Mouse (Mus musculus) intestine, embryonic 15.5 days (tissue): ENCODE data around the gene Il12rb1. TPM values are rescaled to one million over a fixed set of nuclear protein-coding genes. Genes with fewer than 3 reads are reported as not detected.

Experiments used
- ATAC-seq: fragments of 200-750 bp; cut with Nextera tagmentation; 2 replicates; pipeline ENCODE4 v1.8.0; 2017; ENCODE audit warnings: moderate TSS enrichment, moderate library complexity
- H3K27ac ChIP-seq: fragments of 300-500 bp; sonication (generic); 2 replicates; pipeline ENCODE4 v1.5.1; 2015; ENCODE audit warnings: mild to moderate bottlenecking, inconsistent platforms
- H3K27me3 ChIP-seq: fragments of 300-500 bp; sonication (generic); replicated peaks from 2 replicates; pipeline ENCODE4 v1.6.1; 2015; ENCODE audit warnings: inconsistent platforms
- H3K36me3 ChIP-seq: fragments of 300-500 bp; sonication (generic); 2 replicates; pipeline ENCODE4 v1.6.1; 2015; ENCODE audit warnings: inconsistent platforms
- H3K4me1 ChIP-seq: fragments of 300-500 bp; sonication (generic); replicated peaks from 2 replicates; pipeline ENCODE4 v1.6.1; 2015; ENCODE audit warnings: inconsistent platforms
- H3K4me2 ChIP-seq: fragments of 300-500 bp; sonication (generic); replicated peaks from 2 replicates; pipeline ENCODE4 v1.6.1; 2015; ENCODE audit warnings: mild to moderate bottlenecking, inconsistent platforms
- H3K4me3 ChIP-seq: fragments of 300-500 bp; sonication (generic); replicated peaks from 2 replicates; pipeline ENCODE4 v1.5.1; 2015; ENCODE audit warnings: inconsistent platforms
- H3K9ac ChIP-seq: fragments of 300-500 bp; sonication (generic); 2 replicates; pipeline ENCODE4 v1.6.1; 2015; ENCODE audit warnings: inconsistent platforms
- H3K9me3 ChIP-seq: fragments of 300-500 bp; sonication (generic); 2 replicates; pipeline ENCODE4 v1.6.1; 2016; ENCODE audit warnings: inconsistent platforms
- WGBS: fragments of 180-500 bp; shearing (Covaris S2); methylation state at CpG from one replicate; pipeline ENCODE4 v1.1.7; 2015; 5-methylcytosine and 5-hydroxymethylcytosine counted together
- polyA plus RNA-seq: library from polyadenylated mRNA; unstranded; fragments of >200 nt; fragmentation: Nextera tagmentation; extraction: Ambion mirVana; gene quantifications from 2 replicates; pipeline ENCODE4 v1.2.1, GENCODE M21; 2015

Il12rb1 gene
- polyA plus RNA-seq, 1 experiment from 2014 or later: 0.40 TPM

DNA sequence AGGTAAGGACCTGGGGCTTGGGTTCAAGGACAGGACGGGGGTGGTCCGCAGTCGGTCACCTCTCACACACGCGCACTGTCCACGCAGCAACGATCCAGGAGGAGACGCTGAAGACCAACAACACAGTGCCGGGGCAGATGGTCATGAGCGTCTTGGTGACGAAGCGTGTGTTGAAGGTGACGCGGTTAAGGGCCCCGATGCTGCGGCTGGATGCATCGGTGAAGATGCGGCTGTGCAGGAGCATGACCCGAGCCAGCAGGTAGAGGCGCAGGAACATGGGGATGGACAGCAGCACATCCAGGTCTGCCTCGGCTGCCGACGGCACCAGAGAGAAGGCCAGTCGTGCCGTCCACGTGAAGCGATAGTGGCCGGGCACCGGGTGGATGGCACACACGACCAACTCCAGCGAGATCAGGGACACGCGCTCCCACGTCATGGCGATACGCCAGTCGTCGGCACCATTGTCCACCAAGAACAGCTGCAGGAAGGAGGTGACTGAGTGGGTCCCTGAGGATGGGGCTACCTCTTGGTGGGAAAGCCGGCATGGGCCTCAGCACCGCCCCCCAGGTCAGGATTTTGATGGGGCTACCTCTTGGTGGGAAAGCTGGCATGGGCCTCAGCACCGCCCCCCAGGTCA is 44.5 kb downstream of the Il12rb1 start:
- no peaks in the 10 kb centered on the region for H3K9me3 ChIP-seq
- no peak overlapping the region for H3K27ac ChIP-seq
- no peak overlapping the region for H3K4me2 ChIP-seq
- ATAC-seq: no peak
- H3K27me3 ChIP-seq: no peaks in the 10 kb centered on the region
- no peak overlapping the region for H3K4me3 ChIP-seq
- peaks cover 18% of the 10 kb centered on the region for H3K4me1 ChIP-seq
- no peaks in the 10 kb centered on the region for H3K36me3 ChIP-seq
- no peak overlapping the region for H3K9ac ChIP-seq
- 91% methylated on average over 41 of the region's 41 CpGs for WGBS

DNA sequence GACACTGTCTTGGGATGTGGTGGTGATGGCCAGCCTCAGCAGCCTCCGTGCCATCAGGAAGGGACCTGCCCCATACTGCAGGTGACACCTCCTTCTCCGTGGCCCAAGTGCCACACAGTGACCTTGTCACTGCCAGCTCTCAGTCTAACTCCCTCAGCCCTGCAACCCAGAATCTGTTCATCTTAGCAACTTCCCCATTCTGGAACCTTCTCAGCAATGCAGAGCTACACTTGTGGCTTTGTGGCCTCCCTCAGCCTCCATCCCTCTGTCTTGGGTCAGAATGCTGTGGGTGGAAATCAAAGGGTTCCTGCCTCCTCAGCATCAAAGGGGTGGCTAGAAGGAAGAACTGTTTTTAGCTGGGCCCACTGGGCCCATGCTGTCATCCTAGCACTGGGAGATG is 45.6 kb downstream of the Il12rb1 start:
- Histone ChIP-seq H3K4me1 (peaks cover 23% of the 10 kb centered on the region), H3K4me2 (no peak overlapping the region), H3K27ac (no peak overlapping the region), H3K36me3 (no peaks in the 10 kb centered on the region), H3K4me3 (no peak overlapping the region), H3K9ac (no peak overlapping the region), H3K27me3 (no peaks in the 10 kb centered on the region), H3K9me3 (no peaks in the 10 kb centered on the region)
- ATAC-seq: no peak
- WGBS: 78% methylated on average over 2 of the region's 2 CpGs

DNA sequence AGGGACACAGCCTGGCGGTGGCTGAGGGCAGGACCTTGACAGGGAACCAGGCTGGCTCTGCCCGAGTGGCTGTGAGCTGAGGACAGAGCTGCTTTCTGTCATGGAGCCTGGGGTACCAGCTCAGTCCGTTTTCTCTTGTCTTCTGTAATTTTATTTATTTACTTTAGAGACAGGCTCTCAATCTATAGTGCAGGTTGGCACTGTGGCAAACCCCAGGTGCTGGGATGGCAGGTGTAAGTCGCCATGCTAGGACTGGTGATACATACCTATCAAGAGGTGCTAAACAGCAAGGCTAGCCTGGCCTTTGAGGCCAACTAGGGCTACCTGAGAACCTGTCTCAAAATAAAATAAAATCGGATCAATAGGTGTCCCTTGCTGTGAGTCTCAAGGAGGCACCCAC is 47.8 kb downstream of the Il12rb1 start:
- H3K27me3 ChIP-seq: no peaks in the 10 kb centered on the region
- WGBS: 63% methylated on average over 5 of the region's 5 CpGs
- H3K4me1 ChIP-seq: peaks cover 23% of the 10 kb centered on the region
- no peak overlapping the region for H3K27ac ChIP-seq
- no peaks in the 10 kb centered on the region for H3K36me3 ChIP-seq
- H3K4me2 ChIP-seq: no peak overlapping the region
- ATAC-seq: no peak
- H3K9me3 ChIP-seq: no peaks in the 10 kb centered on the region
- no peak overlapping the region for H3K9ac ChIP-seq
- no peak overlapping the region for H3K4me3 ChIP-seq

DNA sequence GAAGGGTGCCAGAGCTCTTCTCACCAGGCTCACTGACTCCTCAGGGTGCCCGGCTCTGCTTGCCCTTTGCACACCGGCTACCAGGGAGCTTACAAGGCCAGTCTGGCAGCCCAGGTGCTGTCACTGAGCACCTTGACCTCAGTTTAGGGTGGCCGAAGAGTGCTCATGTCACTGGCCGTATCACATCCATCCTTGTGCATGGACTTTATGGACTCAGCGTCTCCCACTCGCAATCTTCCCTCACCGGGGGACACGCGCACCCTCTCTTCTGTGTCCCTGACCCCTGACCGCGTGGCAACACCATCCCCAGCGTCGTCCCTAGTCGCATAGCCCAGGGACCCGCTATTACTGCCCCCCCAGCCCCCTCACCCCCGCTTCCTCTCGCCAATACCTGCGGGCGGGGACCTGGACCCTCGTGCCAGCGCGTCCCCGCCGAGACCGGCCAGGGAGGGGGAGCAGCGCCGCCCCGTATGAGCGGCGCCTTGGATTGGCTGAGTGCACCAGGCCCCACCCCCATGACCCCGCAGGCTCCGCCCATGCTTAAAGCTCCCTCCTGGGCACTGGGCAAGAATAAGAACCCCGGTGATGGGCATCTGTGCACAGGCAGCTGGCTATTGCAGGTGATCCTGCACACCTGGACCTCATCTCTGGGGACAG is 48.4 kb downstream of the Il12rb1 start:
- Histone ChIP-seq H3K27ac (no peak overlapping the region), H3K4me3 (peak overlapping the region; percentile 50), H3K27me3 (peaks cover 5% of the 10 kb centered on the region), H3K9ac (peak overlapping the region; percentile 56), H3K36me3 (no peaks in the 10 kb centered on the region), H3K4me1 (peaks cover 21% of the 10 kb centered on the region), H3K9me3 (no peaks in the 10 kb centered on the region), H3K4me2 (peak overlapping the region; percentile 92)
- 6% methylated on average over 33 of the region's 33 CpGs for WGBS
- peak; percentile 90 for ATAC-seq

DNA sequence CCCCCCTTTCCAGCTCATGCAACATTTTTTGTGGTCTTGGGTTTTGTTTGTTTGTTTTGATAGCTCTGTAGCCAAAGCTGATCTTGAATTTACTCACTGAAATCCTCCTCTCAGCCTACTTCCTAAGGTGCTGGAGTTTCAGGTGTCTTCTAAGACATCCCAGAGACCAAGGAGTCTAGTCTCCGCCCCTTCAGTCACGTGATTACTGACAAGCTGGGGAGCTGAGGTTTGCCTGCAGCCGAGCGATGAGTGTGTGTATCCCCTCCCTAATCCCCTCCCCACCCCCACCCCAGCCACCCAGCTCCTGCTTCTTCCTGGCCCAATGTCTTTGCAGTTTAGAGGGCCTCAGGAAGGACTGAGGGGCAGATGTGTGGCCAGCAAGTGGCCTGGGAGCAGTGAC is 49.3 kb downstream of the Il12rb1 start:
- Histone ChIP-seq H3K9me3 (no peaks in the 10 kb centered on the region), H3K9ac (no peak overlapping the region), H3K4me3 (no peak overlapping the region), H3K36me3 (no peaks in the 10 kb centered on the region), H3K27ac (no peak overlapping the region), H3K4me1 (peaks cover 21% of the 10 kb centered on the region), H3K4me2 (0 out of 2 replicates have a peak overlapping the region, but pooled peaks have one; percentile 92), H3K27me3 (peaks cover 13% of the 10 kb centered on the region)
- ATAC-seq: no peak
- WGBS: 16% methylated on average over 4 of the region's 4 CpGs

DNA sequence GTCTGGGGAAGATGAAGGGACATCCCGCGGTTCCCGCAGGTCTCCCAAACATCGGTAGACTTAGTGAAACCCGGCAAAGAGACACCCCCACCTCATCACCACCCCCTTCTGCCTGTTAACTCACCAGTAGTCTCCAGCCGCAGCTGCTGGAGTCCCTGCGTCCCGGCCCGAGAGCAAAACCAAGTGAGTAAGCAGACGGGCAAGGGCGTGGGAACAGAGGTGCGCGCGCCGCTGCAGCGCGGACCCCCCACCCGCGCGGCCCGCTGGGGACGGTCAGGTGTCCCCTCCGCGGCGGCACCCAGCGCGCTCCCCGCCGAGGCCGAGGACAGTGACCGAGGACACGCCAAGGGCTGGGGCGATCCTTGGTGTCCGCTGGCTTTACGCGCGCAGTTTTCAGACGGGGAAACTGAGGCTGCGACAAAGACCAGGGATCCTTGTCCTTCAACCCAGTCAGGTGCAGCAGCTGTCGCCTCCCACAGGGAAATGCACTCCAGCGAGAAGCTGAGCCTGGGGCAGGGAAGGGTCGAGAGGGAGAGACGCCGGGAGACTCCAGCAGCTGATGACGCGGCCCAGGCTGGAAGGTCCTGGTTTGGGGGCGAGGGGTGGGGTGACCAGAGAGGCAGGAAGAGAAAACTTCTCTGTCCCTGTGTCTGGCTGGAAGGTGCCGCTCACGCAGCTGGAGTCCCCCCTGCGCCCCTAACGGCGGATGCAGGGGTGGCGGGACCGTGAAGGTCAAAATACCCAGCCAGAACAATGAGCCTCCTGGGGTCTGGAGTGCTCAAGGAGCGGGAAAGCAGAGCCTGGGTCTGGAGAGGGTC is 54.8 kb downstream of the Il12rb1 start, which contains the start of gene Kcnn1:
Gene Kcnn1 (minus strand): TSS at position 435 of the 818 bp plus-strand sequence.
- ATAC-seq: no peak

DNA sequence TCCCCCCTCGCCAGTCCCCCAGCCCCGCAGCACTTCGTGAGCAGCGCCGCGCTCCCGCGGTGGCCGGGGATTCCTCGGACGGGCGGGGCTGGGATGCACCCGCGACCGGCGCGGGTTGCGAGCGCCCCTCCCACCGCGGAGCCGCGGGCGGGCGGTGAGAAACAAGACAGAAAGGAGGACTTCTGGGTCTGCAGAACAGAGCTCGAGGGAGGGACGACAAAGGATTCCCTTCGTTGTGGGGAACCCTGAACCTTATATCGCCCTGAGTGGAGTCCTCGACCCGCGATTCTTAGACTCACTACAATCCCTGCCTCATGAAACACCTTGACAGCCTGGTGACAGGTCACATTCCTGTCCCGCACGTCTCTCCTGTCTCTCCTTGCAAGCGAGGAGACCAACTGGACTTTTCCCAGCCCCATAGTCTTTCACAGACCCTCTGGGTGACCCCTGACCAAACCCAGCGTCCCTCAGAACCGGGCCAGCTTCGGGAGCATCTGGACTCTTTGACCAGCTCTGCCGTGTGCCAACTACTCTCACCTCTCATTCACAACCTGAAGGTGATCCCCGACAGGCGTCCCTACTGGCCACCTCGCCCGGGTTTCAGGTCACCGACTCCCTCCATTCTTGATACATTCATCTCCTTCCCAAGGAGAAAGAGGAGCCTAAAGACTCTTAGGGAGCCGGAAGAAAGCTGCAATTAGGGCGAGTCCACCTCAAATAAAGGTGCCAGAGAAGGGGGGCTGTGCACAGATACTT is 55.9 kb downstream of the Il12rb1 start:
- Histone ChIP-seq H3K4me1 (peaks cover 47% of the 10 kb centered on the region), H3K9me3 (no peaks in the 10 kb centered on the region), H3K9ac (peak overlapping the region; percentile 24), H3K4me2 (peak overlapping the region; percentile 87), H3K36me3 (no peaks in the 10 kb centered on the region), H3K27me3 (peaks cover 24% of the 10 kb centered on the region), H3K27ac (no peak overlapping the region), H3K4me3 (peak overlapping the region; percentile 46)
- ATAC-seq: no peak
- WGBS: 2% methylated on average over 46 of the region's 46 CpGs

More for the DNA sequence above, 54.8 kb downstream of the Il12rb1 start, which contains the start of gene Kcnn1:
- H3K9me3 ChIP-seq: no peaks in the 10 kb centered on the region
- no peak within 1 kb of the TSS for H3K27ac ChIP-seq
- no peaks in the 10 kb centered on the region for H3K36me3 ChIP-seq
- peak within 1 kb of the TSS; percentile 46 for H3K4me3 ChIP-seq
- WGBS: under 1% methylated on average over 55 of the region's 55 CpGs
- H3K4me1 ChIP-seq: peaks cover 41% of the 10 kb centered on the region
- peaks cover 24% of the 10 kb centered on the region for H3K27me3 ChIP-seq
- peak within 1 kb of the TSS; percentile 24 for H3K9ac ChIP-seq
- peak within 1 kb of the TSS; percentile 87 for H3K4me2 ChIP-seq

DNA sequence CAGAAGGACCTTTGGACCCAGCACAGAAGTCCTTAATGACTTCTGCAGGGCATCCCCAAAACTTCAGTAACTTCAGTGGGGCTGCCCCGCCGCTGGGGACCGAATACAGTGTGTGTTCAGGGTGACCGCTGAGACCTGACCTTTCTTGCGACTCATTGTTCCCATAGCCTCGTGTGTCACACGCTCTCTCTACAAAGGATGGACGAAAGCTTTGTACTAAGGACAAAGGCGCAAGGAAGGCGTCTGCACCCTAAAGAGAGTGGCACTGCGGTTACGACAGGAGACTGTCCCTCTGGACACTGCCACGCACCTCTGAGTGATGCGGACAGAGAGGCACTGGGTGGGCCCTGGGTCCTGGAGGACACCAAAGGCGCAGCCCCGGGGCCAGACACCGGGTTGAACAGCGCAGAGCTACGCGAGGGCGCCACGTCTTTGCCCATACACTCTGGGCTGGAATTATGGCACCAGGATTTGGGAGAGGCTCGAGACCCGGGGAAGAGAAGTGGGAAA is 56.5 kb downstream of the Il12rb1 start:
- peak overlapping the region; percentile 46 for H3K4me3 ChIP-seq
- H3K27me3 ChIP-seq: peaks cover 24% of the 10 kb centered on the region
- H3K9ac ChIP-seq: peak overlapping the region; percentile 24
- H3K27ac ChIP-seq: peak overlapping the region; percentile 65
- H3K9me3 ChIP-seq: no peaks in the 10 kb centered on the region
- H3K4me1 ChIP-seq: peaks cover 52% of the 10 kb centered on the region
- 3% methylated on average over 24 of the region's 24 CpGs for WGBS
- H3K4me2 ChIP-seq: peak overlapping the region; percentile 87
- no peaks in the 10 kb centered on the region for H3K36me3 ChIP-seq
- peak; percentile 11 for ATAC-seq

DNA sequence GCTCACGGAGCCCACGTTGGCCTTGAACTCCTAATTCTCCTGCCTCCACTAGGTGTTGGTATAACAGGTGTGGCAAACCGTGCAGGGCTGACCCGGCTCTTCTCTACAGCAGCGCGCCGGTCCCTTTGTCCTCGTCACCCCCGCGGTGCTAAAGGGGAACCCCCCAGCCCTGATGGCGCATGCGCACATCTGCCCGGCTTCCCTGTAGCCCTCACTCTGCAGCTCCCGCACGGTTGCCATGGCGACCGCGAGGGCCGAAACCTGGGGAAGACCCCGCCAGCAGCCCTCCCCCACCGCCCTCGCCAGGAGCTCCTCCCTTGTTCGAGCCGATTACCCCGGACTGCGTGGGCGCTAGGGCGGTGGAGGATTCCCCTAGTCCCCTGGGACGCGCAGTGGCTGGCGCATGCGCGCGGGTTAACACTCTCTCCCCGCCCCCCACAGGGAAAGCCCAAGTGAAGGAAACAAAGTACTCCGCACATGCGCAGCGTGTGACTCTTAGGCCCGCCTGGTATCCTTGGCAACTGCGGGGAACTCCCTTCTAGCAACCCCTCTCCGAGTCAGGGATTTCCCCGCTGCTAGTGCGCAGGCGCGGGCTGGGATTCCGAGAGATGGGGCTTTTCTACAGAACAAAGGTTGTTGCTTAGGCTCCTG is 57.2 kb downstream of the Il12rb1 start:
- Histone ChIP-seq H3K4me1 (peaks cover 53% of the 10 kb centered on the region), H3K9ac (peak overlapping the region; percentile 24), H3K27ac (peak overlapping the region; percentile 65), H3K36me3 (no peaks in the 10 kb centered on the region), H3K27me3 (peaks cover 24% of the 10 kb centered on the region), H3K4me2 (peak overlapping the region; percentile 87), H3K4me3 (peak overlapping the region; percentile 46), H3K9me3 (no peaks in the 10 kb centered on the region)
- peak; percentile 91 for ATAC-seq
- under 1% methylated on average over 46 of the region's 46 CpGs for WGBS

DNA sequence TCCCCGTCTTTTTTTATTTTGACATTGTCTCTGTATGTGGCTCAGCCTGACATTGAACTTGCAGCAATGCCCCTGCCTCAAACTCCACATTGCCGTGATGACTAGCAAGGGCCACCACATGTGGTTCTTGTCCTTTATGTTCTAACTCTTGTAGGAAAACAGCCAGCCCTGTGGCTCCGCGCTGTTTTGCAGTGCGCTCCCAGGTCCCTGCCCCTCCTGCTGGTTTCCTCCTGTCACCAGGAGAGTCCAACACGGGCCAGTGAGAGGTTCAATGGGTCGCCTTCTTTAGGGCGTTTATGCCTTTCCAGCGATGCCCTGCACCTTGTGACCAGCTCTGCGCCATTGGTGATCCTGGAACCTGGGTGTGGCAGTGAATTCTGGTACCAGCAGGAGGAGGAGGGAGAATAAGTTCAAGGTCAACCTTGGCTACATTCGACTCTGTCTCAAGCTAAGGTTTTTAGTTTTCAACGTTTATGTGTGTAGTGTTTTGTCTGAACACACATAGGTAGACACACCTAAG is 57.8 kb downstream of the Il12rb1 start:
- no peaks in the 10 kb centered on the region for H3K9me3 ChIP-seq
- peaks cover 24% of the 10 kb centered on the region for H3K27me3 ChIP-seq
- H3K4me1 ChIP-seq: peaks cover 53% of the 10 kb centered on the region
- peak; percentile 22 for ATAC-seq
- H3K36me3 ChIP-seq: no peaks in the 10 kb centered on the region
- peak overlapping the region; percentile 18; the same call in 1 of the 2 replicates for H3K9ac ChIP-seq
- WGBS: 4% methylated on average over 12 of the region's 12 CpGs
- H3K4me3 ChIP-seq: peak overlapping the region; percentile 46
- peak overlapping the region; percentile 87 for H3K4me2 ChIP-seq
- peak overlapping the region; percentile 64 for H3K27ac ChIP-seq

DNA sequence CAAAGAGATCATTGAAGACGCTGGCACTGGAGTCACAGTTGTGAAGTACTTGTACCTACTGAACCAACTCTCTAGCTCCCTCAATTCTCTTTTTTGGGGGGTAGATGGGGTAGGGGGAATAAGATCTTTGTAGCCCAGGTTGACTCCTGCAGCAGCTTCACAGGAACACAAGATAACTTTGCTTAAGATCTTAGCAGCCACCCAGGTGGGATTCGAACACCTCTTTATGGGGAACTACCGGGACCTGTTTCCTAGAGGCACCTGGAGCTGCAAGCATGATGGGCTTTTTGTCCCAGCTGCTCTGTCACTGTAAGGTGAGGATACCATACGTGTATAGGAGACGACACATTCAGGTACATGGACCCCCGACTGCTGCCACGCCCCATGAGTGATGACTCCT is 58.3 kb downstream of the Il12rb1 start:
- WGBS: 85% methylated on average over 7 of the region's 7 CpGs
- no peak overlapping the region for H3K4me2 ChIP-seq
- H3K36me3 ChIP-seq: no peaks in the 10 kb centered on the region
- peaks cover 53% of the 10 kb centered on the region for H3K4me1 ChIP-seq
- no peak overlapping the region for H3K4me3 ChIP-seq
- no peak for ATAC-seq
- H3K27me3 ChIP-seq: peaks cover 20% of the 10 kb centered on the region
- H3K27ac ChIP-seq: no peak overlapping the region
- no peaks in the 10 kb centered on the region for H3K9me3 ChIP-seq
- no peak overlapping the region for H3K9ac ChIP-seq
